Mouse (Mus musculus): ENCODE results near the gene Ltc4s.

Ltc4s gene

DNA sequence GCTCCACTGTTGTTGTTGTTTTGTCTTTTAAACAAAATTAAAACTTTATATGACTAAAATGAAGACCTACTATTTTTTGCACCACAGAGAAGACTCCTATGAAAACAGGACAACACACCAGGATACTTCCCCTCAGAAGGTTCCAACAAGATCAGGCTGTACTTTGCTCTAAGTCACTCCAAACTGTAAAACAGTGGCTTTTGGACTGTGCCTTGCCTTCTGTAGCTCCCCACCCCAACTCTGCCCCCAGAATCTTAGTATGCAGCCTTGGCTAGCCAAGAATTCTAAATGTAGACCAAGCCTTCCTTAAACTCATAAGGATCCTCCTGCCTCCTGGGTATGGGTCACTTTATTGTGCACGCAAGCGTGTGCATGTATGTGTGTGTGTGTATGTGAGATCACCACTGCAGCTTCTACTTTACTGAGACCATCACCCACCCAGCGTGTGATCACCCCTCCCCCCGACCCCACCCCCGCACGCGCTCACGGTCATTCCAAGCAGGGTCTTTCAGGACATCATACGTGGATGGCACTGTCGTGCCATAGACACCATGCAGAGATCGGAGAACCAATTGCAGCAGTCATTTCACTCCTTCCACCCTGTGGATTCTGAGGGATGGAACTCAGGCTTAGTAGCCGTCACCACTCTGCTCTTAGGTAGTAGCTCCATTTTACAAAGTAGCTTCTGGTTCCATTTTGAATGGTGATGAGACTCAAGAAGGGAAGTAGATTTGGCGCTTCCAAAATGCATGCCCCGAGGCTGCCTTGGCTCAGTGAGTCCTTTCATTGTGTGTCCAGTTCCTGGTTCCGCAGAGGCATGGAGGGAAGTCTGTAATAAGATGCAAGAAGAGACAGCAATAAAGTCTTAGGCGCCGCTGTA is 14.4 kb downstream of the Ltc4s start:
- no peak for DNase-seq

DNA sequence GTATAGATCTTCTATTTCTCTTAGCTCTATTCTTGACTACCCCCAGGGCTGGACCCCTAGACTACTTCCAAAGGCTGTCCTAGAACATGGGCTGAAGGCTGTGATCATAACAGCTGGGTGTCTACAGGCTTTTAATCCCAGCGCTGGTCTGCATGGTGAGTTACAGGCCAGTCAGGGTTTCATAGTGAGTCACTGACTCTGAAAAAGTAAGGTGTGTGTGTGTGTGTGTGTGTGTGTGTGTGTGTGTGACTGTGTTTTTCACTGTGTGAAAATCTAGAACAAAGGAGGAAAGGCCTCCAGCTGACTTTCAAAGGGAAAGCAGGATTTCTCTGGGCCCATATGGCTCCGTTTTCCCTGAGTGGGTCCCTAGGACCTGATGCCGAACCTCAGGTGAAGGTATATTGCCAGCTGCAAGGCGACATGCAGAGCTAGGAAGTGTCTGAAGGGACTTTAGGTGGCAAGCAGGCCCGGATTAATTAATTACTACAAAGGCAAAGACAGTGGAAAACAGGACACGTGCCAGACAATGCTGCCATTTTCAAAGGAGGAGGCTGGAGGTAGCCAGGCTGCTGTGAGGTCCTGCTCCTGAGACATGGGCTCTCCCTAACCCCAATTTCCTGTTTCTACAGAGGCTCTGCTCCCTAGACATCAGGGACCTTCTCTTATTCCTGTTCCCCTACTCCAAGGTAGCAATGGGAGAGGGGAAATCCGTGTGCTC is 15.7 kb downstream of the Ltc4s start:
- no peak for DNase-seq

DNA sequence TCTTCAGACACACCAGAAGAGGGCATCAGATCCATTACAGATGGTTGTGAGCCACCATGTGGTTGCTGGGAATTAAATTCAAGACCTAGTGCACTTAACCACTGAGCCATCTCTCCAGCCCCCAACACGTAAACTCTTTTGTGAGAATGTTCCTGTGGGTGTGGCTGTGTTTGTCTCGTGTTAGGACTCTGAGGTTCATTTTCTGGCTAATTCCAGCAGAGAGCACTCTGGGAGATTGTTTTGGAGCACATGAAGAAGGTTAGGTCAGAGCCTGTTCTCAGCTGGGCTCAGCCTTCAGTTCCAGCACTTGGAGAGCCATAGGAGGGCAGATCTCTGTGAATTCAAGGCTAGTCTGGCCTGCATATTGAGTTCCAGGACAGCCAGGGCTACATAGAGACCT is 18.6 kb downstream of the Ltc4s start:
- DNase-seq: no peak

DNA sequence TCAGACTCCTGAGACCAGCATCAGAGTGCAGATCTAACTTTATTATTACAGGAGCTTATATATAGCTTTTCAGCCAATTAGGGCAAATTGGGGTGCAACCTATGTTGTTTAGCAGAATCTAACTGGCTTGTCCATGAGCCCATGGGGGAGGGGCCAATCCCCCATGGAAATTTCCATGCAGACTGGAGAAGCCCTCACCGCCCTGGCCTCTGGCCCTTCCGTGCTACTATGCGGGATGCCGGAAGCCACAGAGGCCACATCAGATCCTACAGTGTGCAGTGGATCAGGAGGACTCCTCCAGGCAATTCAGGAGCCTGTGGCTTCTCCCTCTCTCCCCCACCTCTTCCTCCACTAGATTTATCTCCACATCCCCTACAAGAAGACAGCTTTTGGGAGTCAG is 20.6 kb downstream of the Ltc4s start:
- no peak for DNase-seq

DNA sequence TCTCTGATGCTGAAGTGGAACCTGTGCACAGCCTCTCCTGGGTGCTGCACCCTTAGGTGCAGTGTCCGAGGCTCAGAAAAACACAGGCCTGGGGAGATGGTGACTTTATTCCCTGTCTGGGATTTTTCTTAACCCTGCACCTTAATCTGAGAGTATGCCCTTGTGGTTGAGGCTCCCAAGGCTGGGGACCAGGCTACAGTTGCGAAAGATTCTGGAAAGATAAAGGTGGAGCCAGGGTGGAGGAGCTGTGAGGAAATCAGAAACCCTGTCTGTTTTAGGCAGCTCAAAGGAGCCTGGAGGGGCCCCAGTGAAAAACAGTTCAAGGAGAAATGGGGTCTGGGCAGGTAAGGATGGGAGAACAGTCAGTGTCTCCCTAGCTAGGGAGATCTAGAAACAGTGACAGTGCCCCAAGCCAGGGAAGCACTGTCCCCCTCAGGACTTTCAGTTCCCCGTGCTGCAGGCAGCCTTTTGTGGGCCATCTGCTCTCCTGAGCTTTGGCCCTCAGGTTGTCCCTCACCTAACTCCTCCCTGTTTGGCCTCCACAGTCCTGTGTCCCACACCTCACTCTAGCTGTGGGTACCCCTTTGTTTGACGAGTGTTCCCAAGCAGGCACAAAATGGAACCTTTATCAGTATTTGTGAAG is 21.6 kb downstream of the Ltc4s start:
- DNase-seq: no peak

DNA sequence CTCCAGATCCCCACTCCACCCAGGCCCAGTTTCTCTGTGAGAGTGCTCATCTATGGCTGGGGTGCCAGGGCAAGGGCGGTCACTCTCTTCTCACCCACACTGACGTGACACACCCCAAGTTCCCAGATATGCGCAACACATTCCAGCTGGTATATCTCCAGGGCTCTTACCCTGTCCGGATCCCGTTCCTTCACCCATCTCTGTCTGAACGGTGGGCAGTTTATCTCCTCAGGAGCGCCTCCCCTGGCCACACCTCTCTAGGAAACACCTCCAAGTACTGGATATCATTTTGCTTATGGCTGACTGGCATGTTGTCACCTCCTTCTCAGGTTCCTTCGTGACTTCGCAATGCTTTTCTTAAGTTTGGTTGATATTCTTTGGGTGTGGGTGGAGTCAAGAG is 22.8 kb downstream of the Ltc4s start:
- DNase-seq: no peak

DNA sequence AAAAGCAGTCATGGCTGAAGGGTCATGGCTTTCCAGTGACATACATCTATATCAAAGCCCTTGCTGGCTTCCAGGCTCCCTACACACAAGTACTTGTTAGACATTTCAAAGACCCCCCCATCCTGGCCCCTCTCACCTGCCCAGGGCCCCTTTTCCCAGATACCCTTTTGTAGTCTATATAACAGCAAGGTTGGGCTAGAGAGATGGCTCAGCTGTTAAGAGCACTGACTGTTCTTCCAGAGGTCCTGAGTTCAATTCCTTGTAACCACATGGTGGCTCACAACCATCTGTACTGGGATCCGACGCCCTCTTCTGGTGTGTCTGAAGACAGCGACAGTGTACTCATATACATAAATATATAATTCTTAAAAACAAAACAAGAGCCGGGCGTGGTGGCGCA is 23.8 kb downstream of the Ltc4s start:
- no peak for DNase-seq

DNA sequence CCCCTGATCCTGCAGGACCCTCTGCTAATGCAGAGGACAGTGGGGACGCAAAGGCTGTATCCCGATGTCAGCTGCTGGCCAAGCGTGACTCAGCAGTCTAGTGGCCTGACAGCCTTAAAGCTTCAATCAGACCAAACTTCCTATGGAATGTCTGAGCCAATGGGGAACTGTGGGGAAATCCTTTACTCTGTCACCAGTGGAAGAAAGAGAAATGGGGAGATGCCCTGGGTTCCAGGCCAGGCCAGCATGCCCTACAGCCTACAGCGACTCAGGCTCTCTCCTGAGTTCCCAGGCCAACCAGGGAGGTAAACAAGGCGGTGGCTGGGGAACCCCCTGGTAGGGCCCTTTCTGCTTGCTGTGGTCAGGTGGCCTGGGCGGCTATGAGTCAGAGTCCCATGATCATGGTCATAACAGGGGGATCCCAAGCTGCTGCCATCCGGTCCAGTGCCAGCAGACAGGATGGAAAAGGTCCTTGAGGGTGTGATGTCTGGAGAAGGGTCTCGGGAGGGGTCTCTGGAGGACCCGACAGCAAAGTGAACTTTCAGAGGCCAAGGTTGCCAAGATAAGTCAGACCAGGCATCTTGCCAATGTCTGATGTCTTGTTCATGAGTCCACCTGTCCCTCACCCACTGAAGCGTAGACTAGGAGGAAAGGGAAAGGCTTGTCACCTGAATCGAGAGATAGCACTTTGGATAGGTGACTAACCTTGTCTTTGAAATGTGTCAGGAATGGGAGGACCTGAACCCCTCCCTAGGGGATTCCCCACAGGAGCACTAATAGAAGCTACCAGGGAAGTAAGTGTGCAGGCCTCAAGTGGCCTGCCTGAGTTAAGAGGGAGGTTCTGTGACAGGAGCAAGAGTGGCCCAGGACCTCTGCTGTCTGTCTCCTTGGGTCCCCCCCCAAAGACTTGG is 25.3 kb downstream of the Ltc4s start:
- no peak for DNase-seq

DNA sequence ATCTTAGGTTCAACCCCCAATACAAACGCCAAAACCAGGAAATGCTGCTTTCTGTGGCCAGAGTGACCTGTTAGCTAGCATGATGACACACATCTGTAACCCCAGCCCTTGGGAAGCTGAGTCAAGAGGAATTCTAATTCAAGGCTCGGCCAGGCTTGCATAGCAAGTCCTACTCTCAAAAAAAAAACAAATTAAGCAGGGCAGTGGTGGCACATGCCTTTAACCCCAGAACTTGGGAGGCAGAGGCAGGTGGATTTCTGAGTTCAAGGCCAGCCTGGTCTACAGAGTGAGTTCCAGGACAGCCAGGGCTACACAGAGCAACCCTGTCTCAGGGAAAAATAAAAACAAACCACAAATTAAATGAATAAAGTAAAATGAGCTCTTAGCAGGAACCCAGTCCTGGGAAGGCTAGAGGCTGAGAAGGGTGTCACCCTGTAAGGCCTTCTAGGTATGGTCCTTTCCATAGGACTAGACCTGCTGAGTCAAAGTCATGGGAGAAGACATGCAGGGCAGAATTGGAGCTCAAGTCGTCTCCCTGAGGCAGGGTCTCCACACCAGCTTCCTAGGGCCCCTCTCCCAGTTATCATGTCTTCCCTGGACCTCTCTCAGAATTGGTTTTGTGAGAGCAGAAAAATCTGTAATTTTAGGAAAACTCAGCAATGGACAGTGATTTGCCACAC is 26.2 kb downstream of the Ltc4s start:
- no peak for DNase-seq

DNA sequence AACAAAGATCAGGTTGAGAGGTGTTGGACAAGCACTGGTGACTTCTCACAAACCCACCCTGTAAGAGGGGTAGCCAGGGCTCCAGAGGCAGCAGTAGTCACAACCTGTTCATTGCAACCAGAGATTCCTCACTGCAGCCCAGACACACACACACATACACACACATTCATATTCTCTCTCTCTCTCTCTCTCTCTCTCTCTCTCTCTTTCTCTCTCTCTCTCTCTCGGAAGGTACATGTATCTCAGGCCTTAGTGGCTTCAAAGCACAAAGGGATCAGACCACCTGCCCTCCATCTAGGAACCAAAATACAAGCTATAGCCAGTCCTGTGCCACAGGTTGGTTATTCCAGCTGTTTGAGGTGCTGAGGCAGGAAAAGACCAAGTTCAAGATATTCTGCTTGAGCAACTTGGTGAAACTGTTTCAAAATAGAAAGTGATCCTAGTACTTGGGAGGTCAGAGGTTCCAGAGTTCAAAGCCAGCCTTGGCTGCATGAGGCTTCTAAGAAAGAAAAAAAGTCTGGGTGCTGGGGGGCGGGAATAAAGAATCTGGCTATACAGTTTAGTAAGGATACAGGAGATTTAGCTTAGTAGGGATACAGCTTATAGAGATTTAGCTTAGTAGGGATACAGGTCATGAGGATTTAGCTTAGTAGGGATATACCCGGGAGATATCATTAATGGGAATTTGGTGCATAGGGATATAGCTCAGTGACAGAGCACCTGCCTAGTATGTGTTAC is 26.9 kb downstream of the Ltc4s start:
- no peak for DNase-seq

DNA sequence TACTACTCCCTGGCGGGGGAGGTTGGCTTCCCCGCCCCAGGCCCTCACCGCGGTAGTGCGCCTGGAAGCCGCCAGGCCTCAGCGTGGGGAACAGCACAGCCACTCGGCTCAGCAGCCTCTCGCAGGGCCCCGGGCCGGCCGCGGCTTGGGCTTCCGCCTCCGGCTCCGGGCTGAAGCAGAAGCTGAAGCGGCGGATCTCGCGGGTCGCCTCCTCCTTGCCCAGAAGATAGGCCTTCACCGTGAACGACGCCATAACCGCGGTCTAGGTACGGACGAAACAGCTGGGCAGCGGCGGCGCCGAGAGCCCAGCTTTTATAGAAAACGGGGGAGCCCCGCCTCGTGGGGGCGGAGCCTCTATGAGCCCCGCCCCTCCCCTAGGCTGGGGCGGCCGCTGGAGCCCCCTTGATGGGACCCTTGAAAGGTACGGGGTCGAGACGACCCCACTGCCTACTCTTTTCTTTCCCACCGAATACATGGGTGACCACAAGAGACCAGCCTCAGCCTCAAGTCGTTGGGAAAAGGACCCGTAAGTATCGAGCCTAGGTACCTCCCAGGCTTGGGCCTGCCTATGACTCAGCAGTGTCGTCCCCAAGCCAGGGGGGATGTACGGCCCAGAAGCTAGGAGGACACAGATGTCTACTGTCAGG is 27.8 kb downstream of the Ltc4s start, which contains the start of the genes Sqstm1 and Mgat4b:
TSS of gene Sqstm1 (minus strand) at position 323 of the 647 bp plus-strand sequence.
TSS of gene Mgat4b (plus strand) at position 386 of the 647 bp plus-strand sequence.
- peak; percentile 77 for DNase-seq

DNA sequence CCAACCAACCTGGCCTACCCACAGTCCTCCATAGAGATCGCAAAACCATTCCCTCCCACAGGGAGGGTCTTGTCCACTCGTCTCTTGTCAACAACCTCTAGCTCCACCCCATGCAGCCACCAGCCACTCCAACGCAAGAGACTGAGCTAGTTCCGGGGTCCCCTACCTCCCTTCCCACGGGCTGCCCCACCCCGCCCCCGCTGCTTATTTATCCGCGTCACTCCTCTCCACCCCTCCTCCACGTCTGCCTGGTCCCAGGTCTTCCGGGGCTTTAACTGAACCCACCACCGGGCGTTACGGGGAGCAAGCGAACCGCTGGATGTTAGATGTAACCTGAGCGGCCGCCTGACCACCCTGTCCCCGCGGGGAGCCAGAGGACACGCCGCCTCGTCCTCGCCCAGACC is 28.3 kb downstream of the Ltc4s start:
- DNase-seq: peak; percentile 87

DNA sequence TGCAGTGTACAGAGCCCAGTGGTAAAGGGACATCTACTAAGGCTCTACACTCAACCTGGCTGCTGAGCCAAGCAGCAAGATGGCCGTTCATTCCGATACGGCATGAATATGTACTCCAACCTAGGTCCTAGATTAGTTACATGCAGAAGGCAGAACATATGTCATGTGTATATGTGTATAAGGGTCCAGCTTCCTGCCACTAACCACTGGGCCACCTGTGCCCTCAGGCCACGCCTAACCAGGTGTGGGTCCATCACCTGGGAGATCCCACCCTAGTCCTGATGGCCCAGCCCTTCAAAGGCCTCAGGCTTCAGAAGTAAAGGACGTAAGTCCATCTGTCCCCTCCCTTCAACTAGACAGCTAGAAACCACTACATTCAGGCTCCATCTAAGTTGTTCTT is 30.4 kb downstream of the Ltc4s start:
- no peak for DNase-seq

DNA sequence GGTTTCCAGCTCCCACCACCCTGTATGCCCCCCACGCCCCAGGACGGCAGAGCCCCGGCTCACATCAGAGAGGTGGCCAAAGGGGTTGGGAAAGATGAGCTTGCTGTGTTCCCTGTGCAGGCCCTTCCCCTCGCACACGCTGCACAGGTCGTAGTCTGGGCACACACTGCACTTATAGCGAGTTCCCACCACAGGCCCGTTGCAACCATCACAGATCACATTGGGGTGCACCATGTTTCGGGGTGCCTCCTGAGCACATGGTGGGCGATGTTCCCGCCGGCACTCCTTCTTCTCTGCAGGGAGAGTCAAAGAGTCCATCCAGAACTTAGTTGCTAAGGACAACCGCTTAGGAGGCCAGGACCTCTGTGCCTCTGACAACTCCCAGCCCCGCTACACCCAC is 31.1 kb downstream of the Ltc4s start:
- DNase-seq: no peak

DNA sequence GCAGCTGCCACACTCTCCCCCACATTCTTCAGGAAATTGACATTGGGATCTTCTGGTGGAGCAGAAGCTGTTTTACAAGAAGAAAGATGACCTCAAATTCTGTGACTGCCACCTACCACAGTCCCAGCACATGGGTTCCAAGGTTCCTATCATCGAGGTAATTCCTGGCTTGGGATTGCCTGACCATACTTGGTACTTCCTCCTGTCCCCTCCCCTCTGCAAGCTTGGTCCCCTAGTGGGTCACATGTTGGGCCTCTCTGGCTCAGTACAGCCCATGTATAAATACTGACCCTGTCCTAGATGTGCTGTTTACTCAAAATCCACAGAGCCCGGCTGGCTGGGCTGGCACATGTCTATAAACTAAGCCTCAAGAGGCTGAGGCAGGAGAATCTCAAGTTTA is 32.4 kb downstream of the Ltc4s start:
- no peak for DNase-seq

DNA sequence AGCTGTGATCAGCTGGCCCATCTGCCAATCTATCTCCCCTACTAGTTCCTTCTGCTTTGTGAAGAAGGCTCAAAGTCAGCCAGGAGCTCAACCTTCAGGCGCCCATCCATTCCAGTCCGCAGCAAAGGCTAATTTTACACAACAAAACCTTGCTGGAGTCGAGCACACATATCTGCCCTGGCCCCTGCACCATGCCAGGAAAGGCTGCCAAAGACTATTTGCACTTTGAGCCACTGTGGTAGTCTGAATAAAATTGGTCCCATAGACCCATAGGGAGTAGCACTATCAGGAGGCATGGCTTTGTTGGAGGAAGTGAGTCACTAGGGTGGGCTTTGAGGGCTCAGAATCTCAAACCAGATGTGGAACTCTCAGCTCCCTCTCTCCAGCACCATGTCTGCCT is 33.0 kb downstream of the Ltc4s start:
- no peak for DNase-seq

DNA sequence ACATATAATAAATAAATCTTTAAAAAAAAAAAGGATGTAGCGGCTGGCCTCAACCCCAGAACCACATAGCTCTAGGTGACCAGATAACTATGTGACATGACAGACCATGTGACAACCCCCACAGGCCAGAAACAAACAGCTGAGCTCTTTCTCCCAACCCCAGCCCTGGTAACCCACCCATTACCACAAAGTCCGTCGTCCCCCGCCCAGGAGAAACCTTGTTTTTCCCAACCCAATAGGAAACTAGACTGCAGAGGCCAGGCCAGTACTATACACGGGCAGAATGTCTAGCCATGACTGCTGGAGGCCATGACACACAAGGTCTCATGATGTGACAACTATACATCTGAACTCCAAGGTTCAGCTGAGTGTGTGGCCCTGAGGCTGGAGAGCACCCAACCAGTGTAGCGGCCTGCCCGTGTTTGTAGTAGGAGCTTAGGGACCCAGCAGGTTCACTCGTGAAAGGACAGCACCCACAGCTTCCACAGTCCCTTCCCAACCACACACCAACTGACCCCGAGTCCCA is 35.1 kb downstream of the Ltc4s start:
- DNase-seq: no peak

DNA sequence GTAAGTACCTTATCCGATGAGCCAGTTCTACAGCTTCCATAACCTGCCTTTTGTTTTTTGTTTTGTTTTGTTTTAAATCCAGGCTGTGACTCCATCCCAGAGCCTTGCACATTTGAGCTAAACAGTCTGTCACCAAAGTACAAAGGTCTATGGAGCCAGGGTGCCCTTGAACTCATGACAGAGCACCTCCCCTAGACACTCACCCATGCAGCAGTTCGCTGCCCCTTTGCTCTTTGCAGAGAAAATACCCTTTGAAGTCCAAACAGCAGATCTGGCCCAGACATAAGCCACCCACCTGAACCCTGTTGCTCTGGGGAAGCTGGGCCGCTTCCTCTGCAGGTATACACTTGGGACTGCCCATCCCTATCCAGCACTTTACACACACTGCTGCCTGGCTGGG is 36.8 kb downstream of the Ltc4s start:
- no peak for DNase-seq

DNA sequence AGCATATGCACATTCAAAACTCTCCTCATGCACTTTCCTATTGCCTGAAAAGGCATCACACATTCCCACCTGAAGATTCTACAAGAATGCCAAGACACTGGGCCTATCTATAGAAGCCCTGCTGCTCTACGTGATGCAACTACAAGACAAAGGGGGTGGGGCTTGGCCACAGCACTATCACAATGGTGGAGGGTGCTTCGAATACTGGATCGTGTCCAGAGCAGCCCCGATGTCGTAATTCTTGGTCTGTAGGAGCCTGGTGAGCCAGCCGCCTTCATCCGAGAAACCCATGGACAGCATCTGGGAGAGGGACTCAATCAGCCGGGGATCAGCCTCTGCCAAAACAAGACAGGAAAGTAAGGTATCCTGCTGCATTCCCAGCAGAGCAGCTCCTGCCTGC is 37.8 kb downstream of the Ltc4s start:
- DNase-seq: no peak

DNA sequence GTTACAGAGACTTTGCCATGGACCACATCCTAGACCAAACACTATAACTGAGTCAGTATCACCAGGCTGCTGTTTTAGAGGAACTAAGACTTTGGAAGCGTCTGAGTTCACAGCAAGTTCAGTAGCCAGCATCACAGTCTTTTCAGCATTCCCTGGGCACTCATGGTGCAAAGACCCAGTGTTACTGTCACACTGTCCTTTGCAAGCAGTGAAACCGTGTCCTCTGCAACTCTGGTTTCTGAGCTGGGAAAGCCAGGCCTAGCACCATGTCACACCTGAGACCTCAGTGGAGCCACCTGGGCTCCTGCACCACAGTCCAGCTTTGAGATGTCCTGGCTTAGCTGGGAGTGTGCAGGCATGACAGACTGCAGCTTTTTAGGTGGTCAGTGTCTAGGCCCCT is 39.5 kb downstream of the Ltc4s start:
- no peak for DNase-seq
